Mouse (Mus musculus): Measurements from ENCODE around the gene Rnf111. TPM values are rescaled to one million over a fixed set of nuclear protein-coding genes. Genes with fewer than 3 reads are reported as not detected.

Gene Rnf111
- total and polyA plus RNA-seq, 3 experiments = 10.4 to 17.6 (median 11.8) TPM

GRCm38 (mm10) chr9:70493038-70493437 lies 10.5 kb downstream of the Rnf111 start:
- H3K36me3 ChIP-seq (replicated peaks in 1 of 2; ENCODE audit: control insufficient read depth in 1 of 2, insufficient read depth in 1 of 2, low read length in 1 of 2) = peaks cover 11 to 60% of the 10 kb centered on the region in 2 experiments
- H3K27ac ChIP-seq (ENCODE audit: insufficient read depth, low read depth) = no peak overlapping the region
- no peak overlapping the region for H3K4me2 ChIP-seq (ENCODE audit: insufficient read depth, low read depth, poor library complexity, severe bottlenecking)
- TF ChIP-seq ZKSCAN1 (IDR thresholded peaks at IDR 0.05; ENCODE audit: borderline replicate concordance, low read depth, low read length) (no peak), ZC3H11A (IDR thresholded peaks at IDR 0.05; ENCODE audit: low read depth, low read length) (no peak), PAX5 (IDR thresholded peaks at IDR 0.05; ENCODE audit: low read length) (no peak), USF2 (conservative IDR thresholded peaks at IDR 0.05; ENCODE audit: low read depth, low read length) (no peak), JUND (conservative IDR thresholded peaks at IDR 0.05; ENCODE audit: low read depth, low read length) (no peak), RCOR1 (conservative IDR thresholded peaks at IDR 0.05; ENCODE audit: low read depth, low read length) (no peak), EP300 (IDR thresholded peaks at IDR 0.05; ENCODE audit: low read length) (no peak), MAZ (IDR thresholded peaks at IDR 0.05; ENCODE audit: low read depth, low read length) (no peak), HCFC1 (IDR thresholded peaks at IDR 0.05; ENCODE audit: low read depth, low read length) (no peak), ZNF384 (IDR thresholded peaks at IDR 0.05; ENCODE audit: low read depth, low read length) (no peak), RAD21 (IDR thresholded peaks at IDR 0.05; ENCODE audit: low read depth, low read length) (no peak), JUN (IDR thresholded peaks at IDR 0.05; ENCODE audit: insufficient read depth, low read depth, low read length) (no peak), TBP (conservative IDR thresholded peaks at IDR 0.05; ENCODE audit: low read depth, low read length) (no peak), NELFE (IDR thresholded peaks at IDR 0.05; ENCODE audit: low read depth, low read length) (no peak), IRF4 (IDR thresholded peaks at IDR 0.05; ENCODE audit: low read depth, low read length) (no peak), MAFK (IDR thresholded peaks at IDR 0.05; ENCODE audit: insufficient replicate concordance, low read length) (no peak), ZMIZ1 (IDR thresholded peaks at IDR 0.05; ENCODE audit: low read depth, low read length) (no peak), POLR2AphosphoS2 (IDR thresholded peaks at IDR 0.05; ENCODE audit: low read depth, low read length) (no peak)
- in situ Hi-C loops (cut with MboI; ENCODE audit: low pct_ligation_motif_present, low pct_unique_long_range_greater_than_20kb, low sequenced_read_pairs) = no loop called here
- no peaks in the 10 kb centered on the region for H3K9me3 ChIP-seq (replicated peaks; ENCODE audit: low read length)
- no peak overlapping the region for H3K4me3 ChIP-seq (replicated peaks in 1 of 3; ENCODE audit: low read depth in 2 of 3, low read length in 2 of 3, poor library complexity in 1 of 3)
- peaks cover 46% of the 10 kb centered on the region for H3K79me2 ChIP-seq (replicated peaks; ENCODE audit: control insufficient read depth, extremely low read depth, insufficient read depth, poor library complexity, severe bottlenecking)
- H3K27me3 ChIP-seq (replicated peaks) = no peaks in the 10 kb centered on the region
- H3K4me1 ChIP-seq (ENCODE audit: control insufficient read depth in 1 of 2, insufficient read depth in 2 of 2) = peaks cover 0 to 27% of the 10 kb centered on the region in 2 experiments; a peak in 2 of 4 replicates
- H3K9ac ChIP-seq (ENCODE audit: insufficient read depth, low read depth) = no peak overlapping the region
- no peak for DNase-seq (ENCODE audit: extremely low read depth)
- dilution Hi-C loops (cut with MboI; ENCODE audit: extremely low pct_ligation_motif_present, extremely low pct_unique_long_range_greater_than_20kb, low sequenced_read_pairs) = no loop called here

GRCm38 (mm10) chr9:70491176-70491575 lies 12.3 kb downstream of the Rnf111 start:
- Histone ChIP-seq H3K4me3 (replicated peaks in 1 of 3; ENCODE audit: low read depth in 2 of 3, low read length in 2 of 3, poor library complexity in 1 of 3) (no peak overlapping the region), H3K79me2 (replicated peaks; ENCODE audit: control insufficient read depth, extremely low read depth, insufficient read depth, poor library complexity, severe bottlenecking) (peaks cover 42% of the 10 kb centered on the region), H3K27ac (ENCODE audit: insufficient read depth, low read depth) (no peak overlapping the region), H3K9me3 (replicated peaks; ENCODE audit: low read length) (no peaks in the 10 kb centered on the region), H3K4me1 (ENCODE audit: control insufficient read depth in 1 of 2, insufficient read depth in 2 of 2) (peaks cover 0 to 24% of the 10 kb centered on the region in 2 experiments; a peak in 1 of 4 replicates), H3K27me3 (replicated peaks) (no peaks in the 10 kb centered on the region), H3K36me3 (replicated peaks in 1 of 2; ENCODE audit: control insufficient read depth in 1 of 2, insufficient read depth in 1 of 2, low read length in 1 of 2) (peaks cover 9 to 63% of the 10 kb centered on the region in 2 experiments), H3K4me2 (ENCODE audit: insufficient read depth, low read depth, poor library complexity, severe bottlenecking) (no peak overlapping the region), H3K9ac (ENCODE audit: insufficient read depth, low read depth) (no peak overlapping the region)
- DNase-seq (ENCODE audit: extremely low read depth) = no peak
- TF ChIP-seq CHD1 (IDR thresholded peaks at IDR 0.05; ENCODE audit: low read depth, low read length) (no peak), BHLHE40 (IDR thresholded peaks at IDR 0.05; ENCODE audit: low read depth, low read length) (no peak), HCFC1 (IDR thresholded peaks at IDR 0.05; ENCODE audit: low read depth, low read length) (no peak), POLR2A (IDR thresholded peaks at IDR 0.05; ENCODE audit: low read depth, low read length) (no peak), NELFE (IDR thresholded peaks at IDR 0.05; ENCODE audit: low read depth, low read length) (no peak), SMC3 (IDR thresholded peaks at IDR 0.05; ENCODE audit: low read depth, low read length) (no peak)
- dilution Hi-C loops (cut with MboI; ENCODE audit: extremely low pct_ligation_motif_present, extremely low pct_unique_long_range_greater_than_20kb, low sequenced_read_pairs) (no loop called here), in situ Hi-C loops (cut with MboI; ENCODE audit: low pct_ligation_motif_present, low pct_unique_long_range_greater_than_20kb, low sequenced_read_pairs) (no loop called here)
